Mouse (Mus musculus): ENCODE data around the gene Nudt9.

- TF ChIP-seq POLR2A (IDR thresholded peaks at IDR 0.05; ENCODE audit: borderline replicate concordance, extremely low read depth, insufficient read depth, insufficient read length, poor library complexity, severe bottlenecking), result no peak
- TF ChIP-seq CTCF (IDR thresholded peaks at IDR 0.05; ENCODE audit: borderline replicate concordance, extremely low read depth, insufficient read depth, insufficient read length), result no peak
Observed at GRCm38 (mm10) chr5:104048139-104048538, 2.0 kb downstream of the Nudt9 start.

All from brain, embryonic 14.5 days (tissue).